Mouse (Mus musculus): ENCODE results near the gene Sp7.

DNA sequence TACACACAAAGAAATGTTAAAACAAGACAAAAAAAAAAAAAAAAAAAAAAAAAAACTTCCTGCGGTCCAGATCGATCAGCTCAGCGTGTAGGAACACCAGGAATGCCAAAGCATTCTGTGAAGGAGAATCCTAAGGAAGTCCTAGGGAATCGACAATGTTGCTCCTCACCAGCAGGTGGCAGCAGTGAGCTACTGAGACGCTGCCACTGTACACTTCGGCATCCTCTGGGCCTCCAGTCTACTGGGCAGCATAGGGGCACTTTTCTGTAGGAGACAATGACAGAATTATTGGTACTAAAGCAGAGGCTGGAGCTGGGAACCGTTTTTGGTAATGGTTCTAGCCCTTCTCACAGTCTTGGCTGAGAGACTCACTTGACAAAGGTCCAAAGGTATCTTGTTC is 14.6 kb upstream of the Sp7 start:
- TF ChIP-seq CTCF (IDR thresholded peaks at IDR 0.05; ENCODE audit: low read depth) (peak; percentile 98), EP300 (IDR thresholded peaks at IDR 0.05; ENCODE audit: low read depth) (no peak)
